Mouse (Mus musculus) CH12.LX (cell line): ENCODE results near the gene Ccdc65. TPM values are rescaled to one million over a fixed set of nuclear protein-coding genes. Genes with fewer than 3 reads are reported as not detected.
"Not testable (repeated sequence)": the region's sequence is repeated elsewhere in the genome, so short reads cannot be mapped to it uniquely, and the experiment has no call there.

Experiments
- DNase-seq: peaks from one replicate; pipeline ENCODE4 v3.0.0-alpha.2; 2013; ENCODE audit errors: extremely low read depth
- H3K27ac ChIP-seq: 2 replicates; pipeline ENCODE4 v1.5.1; 2012; ENCODE audit warnings: low read depth, mild to moderate bottlenecking, control low read depth, moderate library complexity; ENCODE audit not compliant: insufficient read depth
- H3K27me3 ChIP-seq: replicated peaks from 2 replicates; pipeline ENCODE3; 2012; ENCODE audit warnings: inconsistent platforms
- H3K36me3 ChIP-seq, 2 experiments: replicated peaks in 1 of 2; 2 replicates each; pipeline versions ENCODE3 to v1.6.1; 2012; ENCODE audit warnings: inconsistent platforms in 1 of 2, low read length in 1 of 2, mild to moderate bottlenecking in 1 of 2, mixed read lengths in 1 of 2, moderate library complexity in 1 of 2; ENCODE audit not compliant: control insufficient read depth in 1 of 2, insufficient read depth in 1 of 2
- H3K4me1 ChIP-seq, 2 experiments: 2 replicates each; pipeline ENCODE4 v1.6.1; 2012; ENCODE audit warnings: inconsistent platforms in 1 of 2, moderate library complexity in 1 of 2; ENCODE audit not compliant: insufficient read depth in 2 of 2, control insufficient read depth in 1 of 2
- H3K4me2 ChIP-seq: 2 replicates; pipeline ENCODE4 v1.6.1; 2012; ENCODE audit warnings: low read depth, mild to moderate bottlenecking, control low read depth; ENCODE audit not compliant: poor library complexity, insufficient read depth, severe bottlenecking
- H3K4me3 ChIP-seq, 3 experiments: fragments of 150-350 bp in 1 of 3; sonication (generic) in 1 of 3; replicated peaks in 1 of 3; 2 replicates each; pipeline versions ENCODE3 to v1.5.1; 2011 to 2012; ENCODE audit warnings: low read depth in 2 of 3, low read length in 2 of 3, mild to moderate bottlenecking in 2 of 3, moderate library complexity in 2 of 3, control low read depth in 1 of 3, improper control_type of control experiment in 1 of 3, inconsistent platforms in 1 of 3, mixed read lengths in 1 of 3; ENCODE audit not compliant: poor library complexity in 1 of 3
- H3K79me2 ChIP-seq: replicated peaks from 2 replicates; pipeline ENCODE4 v1.6.1; 2012; ENCODE audit warnings: mild to moderate bottlenecking, moderate library complexity; ENCODE audit not compliant: control insufficient read depth, poor library complexity, insufficient read depth, severe bottlenecking; ENCODE audit errors: extremely low read depth
- H3K9ac ChIP-seq: 2 replicates; pipeline ENCODE4 v1.6.1; 2012; ENCODE audit warnings: low read depth, mild to moderate bottlenecking, control low read depth, moderate library complexity; ENCODE audit not compliant: insufficient read depth
- H3K9me3 ChIP-seq: replicated peaks from 2 replicates; pipeline ENCODE3; 2012; ENCODE audit warnings: low read length, inconsistent platforms, mixed read lengths
- CHD1 ChIP-seq: IDR thresholded peaks from 2 replicates; pipeline ENCODE4 v1.6.1; 2012; ENCODE audit warnings: low read depth, low read length, improper control_type of control experiment, inconsistent platforms
- CTCF ChIP-seq, 2 experiments: IDR thresholded peaks in 1 of 2; conservative IDR thresholded peaks in 1 of 2; 2 replicates each; pipeline ENCODE4 v1.5.1; 2011 to 2012; ENCODE audit warnings: low read depth in 2 of 2, low read length in 2 of 2, improper control_type of control experiment in 1 of 2, inconsistent platforms in 1 of 2, mild to moderate bottlenecking in 1 of 2, moderate library complexity in 1 of 2
- ELF1 ChIP-seq: IDR thresholded peaks from 2 replicates; pipeline ENCODE4 v1.6.1; 2014; ENCODE audit warnings: low read depth, mild to moderate bottlenecking, inconsistent platforms, low read length, improper control_type of control experiment
- EP300 ChIP-seq: IDR thresholded peaks from 2 replicates; pipeline ENCODE4 v1.6.1; 2011; ENCODE audit warnings: low read length, improper control_type of control experiment
- ETS1 ChIP-seq: conservative IDR thresholded peaks from 2 replicates; pipeline ENCODE4 v1.6.1; 2012; ENCODE audit warnings: low read depth, mild to moderate bottlenecking, inconsistent platforms, low read length, improper control_type of control experiment, moderate library complexity
- HCFC1 ChIP-seq: IDR thresholded peaks from 2 replicates; pipeline ENCODE4 v1.6.1; 2012; ENCODE audit warnings: low read depth, mild to moderate bottlenecking, inconsistent platforms, low read length, improper control_type of control experiment
- IRF4 ChIP-seq: IDR thresholded peaks from 2 replicates; pipeline ENCODE4 v1.6.1; 2014; ENCODE audit warnings: low read depth, mild to moderate bottlenecking, inconsistent platforms, low read length, improper control_type of control experiment
- JUN ChIP-seq: IDR thresholded peaks from 2 replicates; pipeline ENCODE4 v1.6.1; 2011; ENCODE audit warnings: low read depth, mild to moderate bottlenecking, low read length, improper control_type of control experiment, moderate library complexity; ENCODE audit not compliant: insufficient read depth
- JUND ChIP-seq: conservative IDR thresholded peaks from 2 replicates; pipeline ENCODE4 v1.6.1; 2011; ENCODE audit warnings: low read depth, low read length, improper control_type of control experiment
- MAFK ChIP-seq: IDR thresholded peaks from 2 replicates; pipeline ENCODE4 v1.6.1; 2011; ENCODE audit warnings: low read length, improper control_type of control experiment; ENCODE audit not compliant: insufficient replicate concordance
- MAX ChIP-seq: IDR thresholded peaks from 2 replicates; pipeline ENCODE4 v1.6.1; 2011; ENCODE audit warnings: low read length, improper control_type of control experiment
- MAZ ChIP-seq: IDR thresholded peaks from 2 replicates; pipeline ENCODE4 v1.6.1; 2012; ENCODE audit warnings: low read depth, mild to moderate bottlenecking, inconsistent platforms, low read length, improper control_type of control experiment, moderate library complexity
- MXI1 ChIP-seq: IDR thresholded peaks from 2 replicates; pipeline ENCODE4 v1.6.1; 2011; ENCODE audit warnings: mild to moderate bottlenecking, low read depth, low read length, improper control_type of control experiment
- NRF1 ChIP-seq: IDR thresholded peaks from 2 replicates; pipeline ENCODE4 v1.6.1; 2014; ENCODE audit warnings: low read depth, mild to moderate bottlenecking, inconsistent platforms, low read length, improper control_type of control experiment, moderate library complexity
- RAD21 ChIP-seq: IDR thresholded peaks from 2 replicates; pipeline ENCODE4 v1.6.1; 2011; ENCODE audit warnings: low read depth, mild to moderate bottlenecking, low read length, improper control_type of control experiment, moderate library complexity
- RCOR1 ChIP-seq: conservative IDR thresholded peaks from 2 replicates; pipeline ENCODE4 v1.6.1; 2012; ENCODE audit warnings: low read depth, mild to moderate bottlenecking, inconsistent platforms, low read length, improper control_type of control experiment
- SMC3 ChIP-seq: IDR thresholded peaks from 2 replicates; pipeline ENCODE4 v1.6.1; 2011; ENCODE audit warnings: low read depth, low read length, improper control_type of control experiment
- TCF12 ChIP-seq: IDR thresholded peaks from 2 replicates; pipeline ENCODE4 v1.6.1; 2014; ENCODE audit warnings: low read depth, mild to moderate bottlenecking, inconsistent platforms, low read length, improper control_type of control experiment
- UBTF ChIP-seq: IDR thresholded peaks from 2 replicates; pipeline ENCODE4 v1.6.1; 2012; ENCODE audit warnings: low read depth, mild to moderate bottlenecking, inconsistent platforms, low read length, improper control_type of control experiment, moderate library complexity
- USF1 ChIP-seq: IDR thresholded peaks from 2 replicates; pipeline ENCODE4 v1.6.1; 2014; ENCODE audit warnings: low read depth, mild to moderate bottlenecking, inconsistent platforms, low read length, improper control_type of control experiment
- ZNF384 ChIP-seq: IDR thresholded peaks from 2 replicates; pipeline ENCODE4 v1.6.1; 2012; ENCODE audit warnings: low read depth, low read length, improper control_type of control experiment, inconsistent platforms
- dilution Hi-C: fragments of 300-500 bp; cut with MboI; formaldehyde crosslinking; loops from 2 replicates; pipeline ENCODE4 v1.14.3; 2020; ENCODE audit warnings: low sequenced_read_pairs; ENCODE audit not compliant: extremely low pct_unique_long_range_greater_than_20kb, extremely low pct_ligation_motif_present
- in situ Hi-C: fragments of 300-500 bp; cut with MboI; formaldehyde crosslinking; loops from 3 replicates; pipeline ENCODE4 v1.14.3; 2019; ENCODE audit warnings: low sequenced_read_pairs, low pct_ligation_motif_present, low pct_unique_long_range_greater_than_20kb, mixed read lengths
- polyA plus RNA-seq: library from polyadenylated mRNA; unstranded; fragments of >175 nt; gene quantifications from 2 replicates; pipeline ENCODE4 v1.2.1, GENCODE M21; 2012; ENCODE audit warnings: low read depth; ENCODE audit not compliant: insufficient read length
- total RNA-seq, 2 experiments: library from RNA; depleted of rRNA; stranded (reverse); fragments of 300-350 nt in 1 of 2; fragments of >200 nt in 1 of 2; gene quantifications; 2 replicates each; pipeline ENCODE4 v1.2.3; 2012 to 2014

Gene Ccdc65
- total and polyA plus RNA-seq, 3 experiments = 0.11 to 0.13 TPM; not detected in 1

DNA sequence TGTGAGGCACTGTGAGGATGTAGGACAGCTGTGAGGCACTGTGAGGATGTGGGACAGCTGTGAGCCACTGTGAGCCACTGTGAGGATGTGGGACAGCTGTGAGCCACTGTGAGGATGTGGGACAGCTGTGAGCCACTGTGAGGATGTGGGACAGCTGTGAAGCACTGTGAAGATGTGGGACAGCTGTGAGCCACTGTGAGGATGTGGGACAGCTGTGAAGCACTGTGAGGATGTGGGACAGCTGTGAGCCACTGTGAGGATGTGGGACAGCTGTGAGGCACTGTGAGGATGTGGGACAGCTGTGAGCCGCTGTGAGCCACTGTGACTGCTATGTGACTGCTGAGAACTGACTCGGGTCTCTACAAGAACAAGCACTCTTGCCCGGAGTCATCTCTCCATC is 35.9 kb downstream of the Ccdc65 start:
- H3K27me3 ChIP-seq, H3K4me3 ChIP-seq, H3K4me2 ChIP-seq, in situ Hi-C loops, dilution Hi-C loops, H3K9ac ChIP-seq, H3K27ac ChIP-seq, DNase-seq: not testable (repeated sequence)
- H3K36me3 ChIP-seq = peaks cover 58 to 93% of the 10 kb centered on the region in 2 experiments
- TF ChIP-seq TCF12 = peak; percentile 75
- H3K79me2 ChIP-seq = peaks cover 25% of the 10 kb centered on the region
- peaks cover 19% of the 10 kb centered on the region for H3K9me3 ChIP-seq
- H3K4me1 ChIP-seq = peaks cover 6 to 44% of the 10 kb centered on the region in 2 experiments

GRCm38 (mm10) chr15:98746344-98746965 is 38.4 kb downstream of the Ccdc65 start:
- TF ChIP-seq RCOR1 (no peak), CHD1 (no peak), MXI1 (no peak), MAX (no peak), ETS1 (no peak), ZNF384 (no peak), USF1 (no peak), ELF1 (no peak), TCF12 (no peak), UBTF (no peak)
- peaks cover 19% of the 10 kb centered on the region for H3K9me3 ChIP-seq
- H3K4me2 ChIP-seq = no peak overlapping the region
- no peak overlapping the region for H3K27ac ChIP-seq
- dilution Hi-C loops (no loop called here), in situ Hi-C loops (no loop called here)
- no peaks in the 10 kb centered on the region for H3K27me3 ChIP-seq
- peaks cover 11 to 46% of the 10 kb centered on the region in 2 experiments for H3K4me1 ChIP-seq
- H3K79me2 ChIP-seq = peaks cover 43% of the 10 kb centered on the region
- no peak overlapping the region for H3K4me3 ChIP-seq
- H3K9ac ChIP-seq = no peak overlapping the region
- DNase-seq = no peak
- peaks cover 32 to 90% of the 10 kb centered on the region in 2 experiments for H3K36me3 ChIP-seq

GRCm38 (mm10) chr15:98747296-98747695 is 39.3 kb downstream of the Ccdc65 start:
- H3K27me3 ChIP-seq = no peaks in the 10 kb centered on the region
- DNase-seq = no peak
- dilution Hi-C loops = no loop called here
- peaks cover 49% of the 10 kb centered on the region for H3K79me2 ChIP-seq
- peaks cover 19% of the 10 kb centered on the region for H3K9me3 ChIP-seq
- no peak overlapping the region for H3K4me2 ChIP-seq
- H3K4me1 ChIP-seq = peaks cover 12 to 48% of the 10 kb centered on the region in 2 experiments
- no peak overlapping the region for H3K4me3 ChIP-seq
- no peak overlapping the region for H3K9ac ChIP-seq
- no peak overlapping the region for H3K27ac ChIP-seq
- TF ChIP-seq RAD21 (no peak), ELF1 (no peak), CTCF (conservative IDR thresholded peaks at IDR 0.05 in 1 of 2, IDR thresholded peaks at IDR 0.05 in 1 of 2; ENCODE audit: low read depth in 2 of 2, low read length in 2 of 2) (no peak), MAX (no peak), JUN (no peak), MAFK (no peak), JUND (no peak), USF1 (no peak), EP300 (no peak), RCOR1 (no peak), MXI1 (no peak), HCFC1 (no peak), CHD1 (no peak), NRF1 (no peak), TCF12 (no peak), SMC3 (no peak), IRF4 (no peak), MAZ (no peak)
- TF ChIP-seq, all 38 proteins: peak for 0
- in situ Hi-C loops = no loop called here
- H3K36me3 ChIP-seq = peaks cover 29 to 86% of the 10 kb centered on the region in 2 experiments
